Mouse (Mus musculus) C2C12 (cell line): ENCODE data around the gene Hsph1. TPM values are rescaled to one million over a fixed set of nuclear protein-coding genes. Genes with fewer than 3 reads are reported as not detected.
A peak's percentile ranks its signal among the peaks of the same experiment; 100 is the strongest.

Experiments used
- H3K27me3 ChIP-seq: one replicate; pipeline ENCODE4 v1.6.1; 2011; ENCODE audit not compliant: control insufficient read depth, insufficient read depth, insufficient read length
- H3K36me3 ChIP-seq: one replicate; pipeline ENCODE4 v1.6.1; 2011; ENCODE audit not compliant: control insufficient read depth, insufficient read depth
- H3K4me3 ChIP-seq: one replicate; pipeline ENCODE4 v1.5.1; 2011; ENCODE audit warnings: mild to moderate bottlenecking, control low read depth; ENCODE audit not compliant: poor library complexity, insufficient read depth, severe bottlenecking
- H3K79me2 ChIP-seq: one replicate; pipeline ENCODE4 v1.6.1; 2011; ENCODE audit not compliant: control insufficient read depth, insufficient read depth
- H3K79me3 ChIP-seq: one replicate; pipeline ENCODE4 v1.6.1; 2011; ENCODE audit warnings: low read depth, control low read depth
- H3ac ChIP-seq: one replicate; pipeline ENCODE3; 2011; ENCODE audit warnings: low read depth; ENCODE audit not compliant: control insufficient read depth, insufficient read length
- CEBPB ChIP-seq: IDR thresholded peaks from one replicate; pipeline ENCODE4 v1.6.1; 2011; ENCODE audit warnings: low read depth, mild to moderate bottlenecking, control low read depth, moderate library complexity
- CTCF ChIP-seq: IDR thresholded peaks from one replicate; pipeline ENCODE4 v1.5.1; 2011; ENCODE audit not compliant: control insufficient read depth, insufficient read depth, insufficient read length
- FOSL1 ChIP-seq: IDR thresholded peaks from one replicate; pipeline ENCODE4 v1.8.0; 2011; ENCODE audit warnings: mild to moderate bottlenecking, low read length; ENCODE audit not compliant: poor library complexity, insufficient read depth, severe bottlenecking
- MAX ChIP-seq: IDR thresholded peaks from one replicate; pipeline ENCODE4 v1.6.1; 2011; ENCODE audit warnings: mild to moderate bottlenecking, control low read depth
- MYOD1 ChIP-seq: IDR thresholded peaks from one replicate; pipeline ENCODE4 v1.6.1; 2011; ENCODE audit warnings: low read depth; ENCODE audit not compliant: control insufficient read depth, insufficient read length
- MYOG ChIP-seq: IDR thresholded peaks from one replicate; pipeline ENCODE4 v1.6.1; 2011; ENCODE audit not compliant: control insufficient read depth, insufficient read length; ENCODE audit errors: extremely low read depth
- USF1 ChIP-seq: IDR thresholded peaks from one replicate; pipeline ENCODE4 v1.6.1; 2011; ENCODE audit warnings: low read depth, mild to moderate bottlenecking, control low read depth, moderate library complexity
- polyA plus RNA-seq: library from polyadenylated mRNA; unstranded; fragments of >200 nt; fragmentation: generic; extraction: Trizol; gene quantifications from one replicate; pipeline ENCODE4 v1.2.1, GENCODE M21; 2012; ENCODE audit warnings: missing spikeins

The Hsph1 gene
- polyA plus RNA-seq, 1 experiment = 74.1 TPM

DNA sequence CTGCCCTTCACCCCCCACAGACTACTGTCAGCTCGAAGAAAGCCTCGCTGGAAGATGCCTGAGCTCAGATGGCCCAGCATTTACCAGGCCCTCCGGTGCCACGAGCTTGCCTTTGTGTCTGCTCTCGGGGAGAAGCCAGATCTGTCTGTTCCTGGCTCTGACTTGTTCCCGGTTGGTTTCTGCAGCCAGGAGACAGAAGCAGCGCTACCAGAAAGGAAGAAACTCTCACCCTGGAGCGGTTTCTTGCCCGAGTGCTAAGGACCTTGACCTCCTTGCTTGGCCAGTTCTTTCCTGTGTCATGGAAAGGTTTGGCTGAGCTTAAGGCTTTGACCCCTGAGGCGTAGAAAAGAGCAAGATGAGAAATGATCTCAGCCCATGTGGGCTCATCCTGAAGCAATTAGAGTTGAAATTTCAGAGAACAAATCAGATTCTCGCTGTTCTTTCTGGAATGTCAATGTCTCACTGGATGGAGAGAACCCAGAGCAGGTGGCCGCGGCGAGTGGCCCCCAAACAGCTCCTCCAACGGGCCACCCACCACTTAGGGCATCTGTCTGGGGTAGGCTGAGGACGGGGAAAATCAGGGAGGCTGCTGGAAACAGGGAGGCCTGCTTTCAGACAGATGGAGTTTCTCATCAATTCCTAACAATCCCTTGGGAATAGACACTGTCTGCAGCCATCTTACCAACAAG is 24.6 kb downstream of the Hsph1 start:
- H3K36me3 ChIP-seq = peaks cover 31% of the 10 kb centered on the region
- TF ChIP-seq FOSL1 (no peak), USF1 (no peak), CEBPB (no peak), MAX (no peak), MYOD1 (no peak), CTCF (no peak), MYOG (no peak)
- no peak overlapping the region for H3K4me3 ChIP-seq
- H3K79me3 ChIP-seq = peaks cover 2% of the 10 kb centered on the region
- no peak overlapping the region for H3ac ChIP-seq
- H3K79me2 ChIP-seq = no peaks in the 10 kb centered on the region
- no peaks in the 10 kb centered on the region for H3K27me3 ChIP-seq

DNA sequence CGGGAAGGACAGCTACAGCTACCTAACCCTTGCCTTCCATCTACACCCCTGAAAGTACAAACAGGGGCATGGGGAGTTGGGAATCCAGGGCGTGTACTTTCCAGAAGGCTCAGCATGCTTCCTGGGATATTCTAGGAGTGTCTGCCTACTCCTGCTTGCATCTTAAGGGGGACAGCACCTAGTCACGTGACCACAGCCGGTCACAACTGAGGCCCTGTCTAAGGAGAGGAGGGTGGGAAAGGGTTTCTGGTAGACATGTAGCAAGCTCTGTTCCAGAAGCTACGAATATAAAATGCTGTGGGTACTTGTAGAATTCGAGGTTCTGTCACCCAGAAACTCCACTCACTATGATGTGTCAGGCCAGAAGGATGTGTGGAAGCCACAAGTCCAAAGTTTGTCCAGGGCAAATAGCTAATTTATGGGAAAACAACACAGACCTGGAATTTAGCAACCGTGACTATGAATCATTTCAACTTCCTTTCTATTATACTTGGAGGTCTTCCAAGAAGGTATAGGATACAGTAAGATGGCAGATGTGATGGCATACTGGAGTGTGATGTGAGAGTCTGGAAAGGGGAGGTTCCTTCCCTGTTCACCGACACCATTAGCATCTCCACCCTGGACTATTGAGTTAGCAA is 29.0 kb downstream of the Hsph1 start:
- Histone ChIP-seq H3K4me3 (no peak overlapping the region), H3K27me3 (no peaks in the 10 kb centered on the region), H3K79me3 (no peaks in the 10 kb centered on the region), H3K36me3 (no peaks in the 10 kb centered on the region), H3ac (no peak overlapping the region), H3K79me2 (no peaks in the 10 kb centered on the region)
- peak; percentile 86 for TF ChIP-seq USF1
- TF ChIP-seq CTCF = no peak
- no peak for TF ChIP-seq MYOD1
- TF ChIP-seq CEBPB = peak; percentile 65
- TF ChIP-seq MAX = no peak
- TF ChIP-seq FOSL1 = no peak
- no peak for TF ChIP-seq MYOG

DNA sequence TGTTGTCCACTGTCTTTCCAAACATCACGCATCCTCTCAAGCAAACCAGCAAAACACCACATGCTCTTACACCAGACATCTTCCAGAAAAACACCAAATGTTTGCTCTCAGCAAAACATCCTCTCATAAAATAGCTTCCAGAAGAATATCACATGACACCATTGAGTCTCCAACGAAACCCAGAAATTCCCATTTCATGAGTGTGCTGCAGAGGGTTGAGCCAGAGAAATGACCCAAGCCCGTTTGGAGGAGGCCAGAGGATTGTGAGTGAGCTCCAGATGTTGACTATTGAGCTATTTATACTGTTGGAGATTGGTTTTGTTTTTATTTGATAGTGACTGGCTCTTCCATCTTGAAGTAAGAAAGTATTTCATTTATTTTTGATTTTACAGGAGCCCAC is 32.9 kb downstream of the Hsph1 start:
- Histone ChIP-seq H3K79me2 (no peaks in the 10 kb centered on the region), H3K27me3 (peaks cover 4% of the 10 kb centered on the region), H3K36me3 (no peaks in the 10 kb centered on the region), H3K79me3 (no peaks in the 10 kb centered on the region), H3K4me3 (no peak overlapping the region), H3ac (no peak overlapping the region)
- TF ChIP-seq MYOD1 (no peak), CEBPB (no peak)

DNA sequence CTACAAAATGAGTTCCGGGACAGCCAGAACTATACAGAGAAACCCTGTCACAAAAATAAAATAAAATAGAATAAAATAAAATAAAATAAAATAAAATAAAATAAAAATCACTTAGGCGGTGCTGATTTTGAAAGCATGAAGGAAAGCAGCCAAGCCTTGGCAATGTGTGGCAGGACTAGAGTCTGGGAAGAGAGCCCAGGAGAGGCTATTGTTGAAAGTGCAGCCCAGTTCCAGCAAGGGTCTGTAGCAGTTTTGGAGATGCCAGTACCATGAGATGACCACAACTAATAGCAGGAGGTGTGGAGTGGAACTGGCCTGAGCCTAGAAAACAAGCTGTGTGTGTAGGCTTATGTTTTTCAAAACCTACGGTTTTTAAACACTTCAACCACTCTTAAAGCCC is 34.2 kb downstream of the Hsph1 start:
- H3K36me3 ChIP-seq = no peaks in the 10 kb centered on the region
- TF ChIP-seq MYOD1 (no peak), MAX (no peak), FOSL1 (no peak), MYOG (no peak), CTCF (no peak), CEBPB (no peak), USF1 (no peak)
- peaks cover 4% of the 10 kb centered on the region for H3K27me3 ChIP-seq
- no peak overlapping the region for H3ac ChIP-seq
- no peak overlapping the region for H3K4me3 ChIP-seq
- H3K79me3 ChIP-seq = no peaks in the 10 kb centered on the region
- H3K79me2 ChIP-seq = no peaks in the 10 kb centered on the region

DNA sequence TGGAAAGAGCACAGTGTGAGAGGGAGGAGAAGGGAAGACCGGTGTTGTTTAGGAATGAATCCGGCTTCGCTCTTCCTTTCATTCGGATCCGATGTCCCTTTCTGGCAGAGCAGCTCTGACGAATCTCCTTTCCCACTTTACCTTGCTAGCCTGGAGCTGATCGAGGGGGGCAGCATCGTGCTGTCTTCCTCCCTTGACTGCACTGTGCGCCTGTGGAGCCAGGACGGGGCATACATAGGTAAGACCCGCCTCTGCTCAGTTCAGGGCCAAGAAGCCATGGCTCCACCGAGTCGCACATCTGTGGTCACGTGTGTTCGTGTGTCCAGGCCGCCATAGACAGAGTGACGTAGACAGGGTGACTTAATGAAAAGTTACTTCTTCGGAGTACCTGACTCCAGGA is 38.8 kb downstream of the Hsph1 start:
- Histone ChIP-seq H3K79me2 (no peaks in the 10 kb centered on the region), H3K27me3 (peaks cover 4% of the 10 kb centered on the region), H3ac (no peak overlapping the region), H3K36me3 (no peaks in the 10 kb centered on the region), H3K79me3 (no peaks in the 10 kb centered on the region), H3K4me3 (no peak overlapping the region)
- no peak for TF ChIP-seq CEBPB
- TF ChIP-seq MAX = no peak
- no peak for TF ChIP-seq USF1

DNA sequence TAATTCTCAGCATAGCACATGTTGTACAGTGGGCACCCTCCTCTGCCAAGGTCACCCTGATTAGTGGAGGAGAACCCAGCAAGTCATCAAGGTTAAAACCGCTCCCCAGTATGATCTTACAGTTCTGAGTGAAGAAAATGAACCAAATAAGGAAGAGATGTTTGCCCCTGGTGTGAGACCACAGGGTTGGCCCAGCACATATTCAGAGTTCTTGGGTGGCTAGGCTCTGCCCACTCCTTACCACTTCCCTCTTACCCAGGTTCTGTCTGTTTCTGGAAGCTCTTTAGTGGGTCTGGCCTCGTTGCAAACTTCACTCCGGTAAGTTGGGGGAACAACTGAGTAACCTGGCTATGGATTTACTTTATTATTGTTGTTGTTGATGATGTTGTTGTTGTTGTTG is 42.0 kb downstream of the Hsph1 start:
- no peak for TF ChIP-seq CEBPB
- H3ac ChIP-seq = no peak overlapping the region
- H3K36me3 ChIP-seq = no peaks in the 10 kb centered on the region
- peaks cover 1% of the 10 kb centered on the region for H3K27me3 ChIP-seq
- no peaks in the 10 kb centered on the region for H3K79me3 ChIP-seq
- H3K79me2 ChIP-seq = no peaks in the 10 kb centered on the region
- no peak overlapping the region for H3K4me3 ChIP-seq

DNA sequence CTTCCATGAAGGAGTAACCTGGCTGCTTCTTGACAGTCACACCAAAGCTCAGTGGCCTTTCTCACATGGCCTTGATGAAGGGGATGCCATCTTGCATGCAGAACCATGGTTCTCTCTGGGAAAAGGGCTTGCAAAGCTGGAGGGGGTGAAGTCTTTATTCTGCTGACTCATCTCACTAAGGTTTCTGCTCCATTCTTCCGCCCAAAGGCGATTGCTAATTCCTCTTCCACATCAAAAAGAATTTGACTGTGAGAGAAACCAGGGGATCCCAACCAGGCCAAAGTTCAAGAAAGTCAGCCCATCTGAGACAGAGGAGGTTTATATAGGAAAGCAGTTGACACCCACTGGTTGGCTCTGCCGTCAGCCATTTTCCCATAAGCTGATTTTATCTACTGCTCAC is 46.2 kb downstream of the Hsph1 start:
- H3K27me3 ChIP-seq = no peaks in the 10 kb centered on the region
- no peak overlapping the region for H3ac ChIP-seq
- H3K79me3 ChIP-seq = no peaks in the 10 kb centered on the region
- TF ChIP-seq CEBPB = no peak
- TF ChIP-seq USF1 = no peak
- no peaks in the 10 kb centered on the region for H3K79me2 ChIP-seq
- no peaks in the 10 kb centered on the region for H3K36me3 ChIP-seq
- H3K4me3 ChIP-seq = no peak overlapping the region
